Mouse (Mus musculus): ENCODE results near the gene Prpmp5.
"Not testable (repeated sequence)": the region's sequence is repeated elsewhere in the genome, so short reads cannot be mapped to it uniquely, and the experiment has no call there.

Prpmp5 gene

GRCm38 (mm10) chr6:132314657-132315056 is at the start of gene Prpmp5:
TSS of gene Prpmp5 (minus strand) at chr6:132314757.
- not testable (repeated sequence) for TF ChIP-seq GATA4 (IDR thresholded peaks at IDR 0.05; ENCODE audit: insufficient replicate concordance, low read length)

GRCm38 (mm10) chr6:132364034-132364433 is 49.5 kb upstream of the Prpmp5 start, which contains the start of gene Gm8882:
TSS of gene Gm8882 (minus strand) at chr6:132364134.
- TF ChIP-seq GATA4 (IDR thresholded peaks at IDR 0.05; ENCODE audit: insufficient replicate concordance, low read length) = not testable (repeated sequence)

All from liver, adult (tissue).